Mouse (Mus musculus) urinary bladder, adult 18-20 months (tissue): ENCODE data around the gene AI464131.
A peak's percentile ranks its signal among the peaks of the same experiment; 100 is the strongest.
"Not testable (repeated sequence)": the region's sequence is repeated elsewhere in the genome, so short reads cannot be mapped to it uniquely, and the experiment has no call there.

ENCODE experiments used
- DNase-seq, 2 experiments: peaks; one replicate each; pipeline ENCODE4 v3.0.0; 2022; ENCODE audit warnings: low spot score in 2 of 2, mixed read lengths in 2 of 2

The AI464131 gene

GRCm38 (mm10) chr4:41470051-41470683, 32.7 kb downstream of the AI464131 start:
- DNase-seq, result no peak

- no peak for DNase-seq
These were observed 33.7 kb downstream of the AI464131 start for GRCm38 (mm10) chr4:41469199-41469598.

- DNase-seq, result peak in 1 of 2 experiments; percentile 31
These were observed 34.3 kb downstream of the AI464131 start for GRCm38 (mm10) chr4:41468396-41469080.

GRCm38 (mm10) chr4:41465287-41465665, 37.6 kb downstream of the AI464131 start:
- no peak for DNase-seq

GRCm38 (mm10) chr4:41464345-41465286, 38.3 kb downstream of the AI464131 start, which contains the start of the genes Kif24 and Nudt2:
Gene Kif24, minus strand, starts transcription at chr4:41464887.
Gene Nudt2, plus strand, starts transcription at chr4:41465151.
- DNase-seq, result peak; percentile 92 to 98

- DNase-seq, result not testable (repeated sequence)
These were observed 39.7 kb downstream of the AI464131 start for GRCm38 (mm10) chr4:41463051-41463738.

GRCm38 (mm10) chr4:41460690-41461089, 42.2 kb downstream of the AI464131 start:
- no peak for DNase-seq

GRCm38 (mm10) chr4:41447595-41447994, 55.3 kb downstream of the AI464131 start:
- DNase-seq, result no peak
